Mouse (Mus musculus) yolk sac, embryonic 10.5 days (tissue): ENCODE measurements around the gene Eya4.

Experiments
- DNase-seq: peaks from one replicate; pipeline ENCODE4 v3.0.0-alpha.2; 2017; ENCODE audit warnings: low spot score

The Eya4 gene

GRCm38 (mm10) chr10:23062719-23063118 is 287.9 kb downstream of the Eya4 start:
- peak; percentile 44 for DNase-seq

GRCm38 (mm10) chr10:23060694-23061060 is 289.9 kb downstream of the Eya4 start:
- DNase-seq: no peak

- DNase-seq: no peak
Observed at GRCm38 (mm10) chr10:23060041-23060693, 290.4 kb downstream of the Eya4 start.

GRCm38 (mm10) chr10:23053379-23053915 is 297.1 kb downstream of the Eya4 start:
- DNase-seq: no peak
